Mouse (Mus musculus): ENCODE measurements around the gene Gm7951. TPM values are rescaled to one million over a fixed set of nuclear protein-coding genes. Genes with fewer than 3 reads are reported as not detected.
"Not testable (repeated sequence)": the region's sequence is repeated elsewhere in the genome, so short reads cannot be mapped to it uniquely, and the experiment has no call there.

Gene Gm7951
- not detected in 2 replicates for polyA plus RNA-seq (2011; ENCODE audit: insufficient read depth, insufficient read length, low read depth, missing spikeins)

DNA sequence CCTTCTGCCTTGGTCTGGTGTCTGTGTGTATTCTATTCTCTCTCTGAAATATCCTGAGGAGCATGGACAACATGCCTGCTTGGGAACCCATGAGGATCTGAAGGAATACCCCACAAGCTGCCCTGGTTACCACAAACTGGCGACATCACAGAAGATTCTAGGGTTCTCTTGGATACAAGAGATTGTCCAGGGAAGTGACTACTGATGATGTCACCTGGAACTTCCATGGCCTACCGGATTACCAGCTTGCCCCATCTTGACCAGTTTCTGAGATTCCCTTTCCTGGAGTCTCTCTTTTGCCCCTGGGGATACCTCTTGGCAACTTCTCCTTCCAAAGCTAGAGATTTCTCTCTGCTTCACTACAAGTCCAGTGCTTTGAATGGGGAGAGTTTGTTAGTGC, at the start of gene Gm7951:
Gene Gm7951, minus strand, starts transcription at position 101 of the 400 bp plus-strand sequence.
- not testable (repeated sequence) for H3K9ac ChIP-seq (ENCODE audit: low read depth, poor library complexity, severe bottlenecking); H3K27me3 ChIP-seq (ENCODE audit: control insufficient read depth, insufficient read depth, low read length, poor library complexity, severe bottlenecking); H3K4me1 ChIP-seq (ENCODE audit: control insufficient read depth, insufficient read depth, low read length); H3K36me3 ChIP-seq (ENCODE audit: control insufficient read depth, insufficient read depth, low read length, poor library complexity, severe bottlenecking); H3K9me3 ChIP-seq (replicated peaks; ENCODE audit: control insufficient read depth, insufficient read depth, low read length, poor library complexity, severe bottlenecking); H3K4me3 ChIP-seq (ENCODE audit: low read depth, low read length); H3K27ac ChIP-seq (ENCODE audit: insufficient read depth, low read length)

DNA sequence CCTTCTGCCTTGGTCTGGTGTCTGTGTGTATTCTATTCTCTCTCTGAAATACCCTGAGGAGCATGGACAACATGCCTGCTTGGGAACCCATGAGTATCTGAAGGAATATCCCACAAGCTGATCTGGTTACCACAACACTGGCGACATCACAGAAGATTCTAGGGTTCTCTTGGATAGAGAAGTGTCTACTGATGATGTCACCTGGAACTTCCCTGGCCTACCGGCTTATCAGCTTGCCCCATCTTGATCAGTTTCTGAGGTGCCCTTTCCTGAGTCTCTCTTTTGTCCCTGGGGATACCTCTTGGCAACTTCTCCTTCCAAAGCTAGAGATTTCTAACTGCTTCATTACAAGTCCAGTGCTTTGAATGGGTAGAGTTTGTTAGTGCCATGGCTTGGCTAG, 45.4 kb upstream of the Gm7951 start, which contains the start of gene Gm17027:
Gene Gm17027, minus strand, starts transcription at position 101 of the 400 bp plus-strand sequence.
- not testable (repeated sequence) for H3K4me3 ChIP-seq (ENCODE audit: low read depth, low read length); H3K9ac ChIP-seq (ENCODE audit: low read depth, poor library complexity, severe bottlenecking); H3K36me3 ChIP-seq (ENCODE audit: control insufficient read depth, insufficient read depth, low read length, poor library complexity, severe bottlenecking); H3K4me1 ChIP-seq (ENCODE audit: control insufficient read depth, insufficient read depth, low read length); H3K9me3 ChIP-seq (replicated peaks; ENCODE audit: control insufficient read depth, insufficient read depth, low read length, poor library complexity, severe bottlenecking); H3K27me3 ChIP-seq (ENCODE audit: control insufficient read depth, insufficient read depth, low read length, poor library complexity, severe bottlenecking); H3K27ac ChIP-seq (ENCODE audit: insufficient read depth, low read length)

DNA sequence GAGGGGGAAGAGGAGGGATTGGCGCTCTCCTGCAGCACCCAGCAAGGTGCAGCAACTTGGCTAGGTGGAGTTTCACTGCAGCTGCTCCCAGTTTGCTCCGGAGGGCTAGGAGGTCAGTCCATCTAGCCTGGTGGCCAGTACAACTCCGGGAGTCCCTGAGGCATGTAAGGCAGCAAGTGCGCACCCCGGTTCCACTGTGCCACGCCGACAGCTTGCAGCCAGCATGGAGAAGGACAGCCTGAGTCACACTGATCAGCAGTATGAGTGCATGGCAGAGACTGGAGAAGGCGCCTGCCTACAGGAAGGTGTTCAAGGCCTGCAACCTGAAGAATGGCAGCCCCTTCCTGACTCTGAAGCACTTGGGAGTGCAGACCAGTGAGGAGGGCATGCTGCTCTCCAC, 17.4 kb upstream of the Gm7951 start:
- not testable (repeated sequence) for H3K9ac ChIP-seq (ENCODE audit: low read depth, poor library complexity, severe bottlenecking); H3K27ac ChIP-seq (ENCODE audit: insufficient read depth, low read length); H3K9me3 ChIP-seq (replicated peaks; ENCODE audit: control insufficient read depth, insufficient read depth, low read length, poor library complexity, severe bottlenecking); H3K4me1 ChIP-seq (ENCODE audit: control insufficient read depth, insufficient read depth, low read length); H3K27me3 ChIP-seq (ENCODE audit: control insufficient read depth, insufficient read depth, low read length, poor library complexity, severe bottlenecking); H3K36me3 ChIP-seq (ENCODE audit: control insufficient read depth, insufficient read depth, low read length, poor library complexity, severe bottlenecking); H3K4me3 ChIP-seq (ENCODE audit: low read depth, low read length)

DNA sequence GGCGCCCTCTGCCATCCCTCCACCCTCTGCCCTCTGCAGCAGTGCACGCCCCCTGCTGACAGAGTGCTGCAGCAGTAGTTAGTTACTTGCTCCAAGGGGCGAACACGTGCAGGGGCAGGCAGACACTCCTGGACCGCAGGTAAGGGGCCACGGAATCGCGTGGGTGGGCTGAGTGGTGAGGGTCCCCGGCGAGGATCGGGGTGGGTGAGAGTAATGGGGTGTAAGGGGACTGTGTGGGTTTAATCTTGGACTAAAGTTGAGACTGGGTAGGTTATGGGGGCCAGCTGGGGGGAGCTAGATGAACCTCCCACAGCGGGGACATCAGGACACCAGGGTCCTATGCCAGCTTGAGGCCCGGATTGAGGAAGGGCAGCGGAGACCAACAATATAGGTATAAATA, 16.6 kb upstream of the Gm7951 start:
- not testable (repeated sequence) for H3K27me3 ChIP-seq (ENCODE audit: control insufficient read depth, insufficient read depth, low read length, poor library complexity, severe bottlenecking); H3K4me1 ChIP-seq (ENCODE audit: control insufficient read depth, insufficient read depth, low read length); H3K4me3 ChIP-seq (ENCODE audit: low read depth, low read length); H3K27ac ChIP-seq (ENCODE audit: insufficient read depth, low read length); H3K9ac ChIP-seq (ENCODE audit: low read depth, poor library complexity, severe bottlenecking); H3K9me3 ChIP-seq (replicated peaks; ENCODE audit: control insufficient read depth, insufficient read depth, low read length, poor library complexity, severe bottlenecking); H3K36me3 ChIP-seq (ENCODE audit: control insufficient read depth, insufficient read depth, low read length, poor library complexity, severe bottlenecking)

Other genes with a start within 250 kb of the Gm7951 start
- gene Gm7980, start 210.1 kb downstream of the Gm7951 start, polyA plus RNA-seq (2011; ENCODE audit: insufficient read depth, insufficient read length, low read depth, missing spikeins): not detected in 2 replicates
- not detected in 2 replicates for gene 1700049E17Rik1, start 192.4 kb downstream of the Gm7951 start, polyA plus RNA-seq (2011; ENCODE audit: insufficient read depth, insufficient read length, low read depth, missing spikeins)
- gene 1700024B05Rik, start 173.4 kb downstream of the Gm7951 start, polyA plus RNA-seq (2011; ENCODE audit: insufficient read depth, insufficient read length, low read depth, missing spikeins): 0.55 TPM in 1 of 2 replicates, not detected in the other
- gene Gm6401, start 149.4 kb downstream of the Gm7951 start, polyA plus RNA-seq (2011; ENCODE audit: insufficient read depth, insufficient read length, low read depth, missing spikeins): not detected in 2 replicates
- not detected in 2 replicates for gene Gm3543, start 134.0 kb downstream of the Gm7951 start, polyA plus RNA-seq (2011; ENCODE audit: insufficient read depth, insufficient read length, low read depth, missing spikeins)
- gene Gm17027, start 45.3 kb upstream of the Gm7951 start, polyA plus RNA-seq (2011; ENCODE audit: insufficient read depth, insufficient read length, low read depth, missing spikeins): not detected in 2 replicates
- gene Gm3573, start 73.4 kb upstream of the Gm7951 start, polyA plus RNA-seq (2011; ENCODE audit: insufficient read depth, insufficient read length, low read depth, missing spikeins): not detected in 2 replicates
- not detected in 2 replicates for gene Gm17026, start 142.7 kb upstream of the Gm7951 start, polyA plus RNA-seq (2011; ENCODE audit: insufficient read depth, insufficient read length, low read depth, missing spikeins)
- gene Gm9611, start 180.0 kb upstream of the Gm7951 start, polyA plus RNA-seq (2011; ENCODE audit: insufficient read depth, insufficient read length, low read depth, missing spikeins): not detected in 2 replicates
- gene Gm7995, start 192.8 kb upstream of the Gm7951 start, polyA plus RNA-seq (2011; ENCODE audit: insufficient read depth, insufficient read length, low read depth, missing spikeins): not detected in 2 replicates

Measured in ES-Bruce4 (cell line).